In the genomic region with DNA sequence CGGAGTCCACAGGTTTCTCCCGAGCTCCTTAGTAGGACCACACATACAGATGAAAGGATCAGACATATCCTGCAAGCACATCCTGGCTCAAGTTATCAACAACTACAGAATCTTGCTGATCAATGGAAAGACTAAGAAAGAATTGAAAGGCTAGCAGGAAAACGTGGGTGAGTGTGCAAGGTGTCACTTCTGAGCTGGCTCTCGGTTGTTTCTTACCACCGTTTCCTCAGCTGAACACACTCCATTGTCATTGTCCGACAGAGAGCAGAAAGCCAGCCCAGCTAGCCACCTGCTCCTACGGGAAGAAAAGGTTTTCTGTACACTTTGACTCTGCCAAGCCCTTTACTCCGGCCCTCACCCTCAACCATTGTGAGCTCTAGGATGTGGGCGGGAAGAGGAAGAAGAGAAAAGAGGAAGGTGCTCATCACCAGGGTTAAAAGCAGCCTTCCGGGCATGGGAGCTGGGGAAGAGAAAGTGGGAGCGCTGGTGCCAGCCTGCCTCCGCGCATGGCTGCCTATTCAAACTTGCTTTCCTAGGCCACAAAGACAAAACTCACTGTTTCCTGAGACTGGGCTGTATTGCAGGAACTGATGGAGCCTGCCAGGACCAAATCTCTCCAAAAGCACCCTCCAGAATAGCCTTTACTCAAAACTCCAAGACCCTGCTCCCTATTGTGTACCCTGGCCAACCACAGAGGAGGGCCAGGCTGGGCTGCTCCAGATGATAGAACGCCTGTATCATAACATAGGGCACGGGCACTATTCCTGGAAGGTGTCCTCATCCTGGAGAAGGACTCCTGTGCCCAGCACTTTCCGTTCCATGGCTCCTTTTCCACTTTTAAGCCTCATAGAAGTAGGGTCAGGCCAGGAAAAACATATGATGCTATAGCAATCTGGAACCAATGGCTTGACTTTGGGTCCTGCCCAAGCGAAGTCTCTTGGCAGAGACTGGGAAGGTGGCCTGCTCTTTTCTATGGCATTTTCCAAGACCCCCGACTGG, we compare ENCODE assay signal across 7 mouse cellular contexts.
DNase-seq lines count a peak whose midpoint lies in the region; ATAC-seq and TF ChIP-seq lines count a peak whose summit lies in the region.

No protein-coding gene starts in this region.

- no peak for ATAC-seq in intestine, embryonic 16.5 days
- ATAC-seq in intestine, embryonic 15.5 days: no peak
- ATAC-seq in embryonic facial prominence, embryonic 13.5 days (ENCODE audit: insufficient number of reproducible peaks, insufficient read depth, low FRiP score, low TSS enrichment, low read depth): no peak

- H3K27me3 ChIP-seq in intestine, embryonic 16.5 days (replicated peaks; ENCODE audit: control insufficient read depth, insufficient read depth, low read length): no peaks in the 10 kb centered on the region
- H3K27me3 ChIP-seq in intestine, embryonic 15.5 days (replicated peaks): no peaks in the 10 kb centered on the region
- no peaks in the 10 kb centered on the region for H3K27me3 ChIP-seq in E14TG2a.4 (ENCODE audit: insufficient read depth, low read length)
- H3K27me3 ChIP-seq in embryonic facial prominence, embryonic 13.5 days: no peaks in the 10 kb centered on the region

- no peak overlapping the region for H3K9ac ChIP-seq in intestine, embryonic 16.5 days (ENCODE audit: low read depth, low read length)
- no peak overlapping the region for H3K9ac ChIP-seq in intestine, embryonic 15.5 days
- H3K9ac ChIP-seq in embryonic facial prominence, embryonic 13.5 days: no peak overlapping the region

- peak; percentile 36 for DNase-seq in kidney, postnatal 14 days
- no peak for DNase-seq in ovary, postnatal 14 days (ENCODE audit: low spot score)
- DNase-seq in adrenal gland, adult 18-20 months (ENCODE audit: low spot score in 2 of 2): no peak

- peaks cover 9% of the 10 kb centered on the region; the same call in 1 of the 2 replicates for H3K4me1 ChIP-seq in intestine, embryonic 16.5 days (ENCODE audit: control insufficient read depth, insufficient read depth, low read length)
- peaks cover 2% of the 10 kb centered on the region; the same call in 1 of the 2 replicates for H3K4me1 ChIP-seq in intestine, embryonic 15.5 days (replicated peaks)
- H3K4me1 ChIP-seq in E14TG2a.4 (replicated peaks; ENCODE audit: low read depth, low read length): peaks cover 9% of the 10 kb centered on the region
- 0 out of 2 replicates have a peak, but pooled peaks cover 7% of the 10 kb centered on the region for H3K4me1 ChIP-seq in embryonic facial prominence, embryonic 13.5 days

- no peak overlapping the region for H3K4me3 ChIP-seq in intestine, embryonic 16.5 days (ENCODE audit: low read length)
- no peak overlapping the region for H3K4me3 ChIP-seq in intestine, embryonic 15.5 days (replicated peaks)
- H3K4me3 ChIP-seq in E14TG2a.4 (replicated peaks; ENCODE audit: low read length): peak overlapping the region; percentile 17; the same call in 1 of the 2 replicates
- no peak overlapping the region for H3K4me3 ChIP-seq in embryonic facial prominence, embryonic 13.5 days

- no peaks in the 10 kb centered on the region for H3K9me3 ChIP-seq in intestine, embryonic 16.5 days (ENCODE audit: control insufficient read depth, low read length)
- H3K9me3 ChIP-seq in intestine, embryonic 15.5 days: no peaks in the 10 kb centered on the region
- H3K9me3 ChIP-seq in E14TG2a.4 (ENCODE audit: low read length): no peaks in the 10 kb centered on the region
- H3K9me3 ChIP-seq in embryonic facial prominence, embryonic 13.5 days: no peaks in the 10 kb centered on the region

- no peak overlapping the region for H3K4me2 ChIP-seq in intestine, embryonic 16.5 days (ENCODE audit: low read depth, low read length)
- H3K4me2 ChIP-seq in intestine, embryonic 15.5 days (replicated peaks): no peak overlapping the region
- no peak overlapping the region for H3K4me2 ChIP-seq in embryonic facial prominence, embryonic 13.5 days

- H3K36me3 ChIP-seq in intestine, embryonic 16.5 days (ENCODE audit: control insufficient read depth, insufficient read depth, low read length): no peaks in the 10 kb centered on the region
- H3K36me3 ChIP-seq in intestine, embryonic 15.5 days: no peaks in the 10 kb centered on the region
- H3K36me3 ChIP-seq in E14TG2a.4 (ENCODE audit: insufficient read depth, low read length): no peaks in the 10 kb centered on the region
- H3K36me3 ChIP-seq in embryonic facial prominence, embryonic 13.5 days: no peaks in the 10 kb centered on the region

- 77% methylated on average over 18 of the region's 18 CpGs for WGBS in intestine, embryonic 16.5 days
- WGBS in intestine, embryonic 15.5 days: 79% methylated on average over 18 of the region's 18 CpGs
- WGBS in embryonic facial prominence, embryonic 13.5 days: 82% methylated on average over 18 of the region's 18 CpGs

- TF ChIP-seq CTCF in E14TG2a.4 (conservative IDR thresholded peaks at IDR 0.05; ENCODE audit: low read length): no peak

- peak overlapping the region; percentile 55; the same call in 1 of the 2 replicates for H3K27ac ChIP-seq in intestine, embryonic 16.5 days (ENCODE audit: low read length)
- H3K27ac ChIP-seq in intestine, embryonic 15.5 days: no peak overlapping the region
- peak overlapping the region; percentile 58 for H3K27ac ChIP-seq in embryonic facial prominence, embryonic 13.5 days
